8 mouse cellular contexts compared by ENCODE assay signal in the genomic region with DNA sequence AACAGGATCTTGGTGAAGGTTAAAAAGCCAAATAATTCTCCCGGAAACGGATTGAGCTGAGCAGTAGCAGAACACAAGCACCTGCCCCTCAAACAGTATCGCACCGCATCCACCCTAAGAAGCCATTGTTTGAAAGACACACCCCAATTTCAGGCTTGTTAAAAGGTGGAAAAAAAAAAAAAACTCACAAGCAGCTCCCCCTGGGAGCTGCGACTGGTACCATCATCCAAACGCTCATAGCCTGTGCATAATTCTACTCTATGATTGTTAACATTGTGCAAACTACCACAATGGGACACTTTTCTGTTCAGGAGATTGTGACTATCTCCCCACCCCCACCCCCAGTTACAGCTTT. TPM values are rescaled to one million over a fixed set of nuclear protein-coding genes. Genes with fewer than 3 reads are reported as not detected.
DNase-seq lines count a peak whose midpoint lies in the region; ATAC-seq and TF ChIP-seq lines count a peak whose summit lies in the region.

No protein-coding gene starts in this region.

- ATAC-seq in kidney, postnatal 0 days (replicated peaks; ENCODE audit: low FRiP score, low read depth): peak; percentile 12
- 0 out of 2 replicates have a peak, but pooled peaks have one; percentile 6 for ATAC-seq in embryonic facial prominence, embryonic 12.5 days (ENCODE audit: insufficient number of reproducible peaks, insufficient read depth, low FRiP score, low TSS enrichment)
- peak; percentile 42 for ATAC-seq in intestine, embryonic 15.5 days
- ATAC-seq in midbrain, postnatal 0 days (ENCODE audit: low FRiP score): peak; percentile 53

- no peak for DNase-seq in kidney, postnatal 0 days (ENCODE audit: low spot score)
- no peak for DNase-seq in kidney, postnatal 10 days
- DNase-seq in midbrain, postnatal 0 days (ENCODE audit: low spot score): peak; percentile 62
- DNase-seq in cerebellum, postnatal 14 days: no peak
- no peak for DNase-seq in frontal cortex, postnatal 10 days (ENCODE audit: low spot score in 2 of 2)
- no peak for DNase-seq in cerebellum, postnatal 4 days (ENCODE audit: low spot score in 2 of 2)

- no peak for TF ChIP-seq CTCF in kidney, postnatal 0 days (IDR thresholded peaks at IDR 0.05; ENCODE audit: low read depth)
- peak; percentile 24 for TF ChIP-seq CTCF in midbrain, postnatal 0 days (IDR thresholded peaks at IDR 0.05)

- peak overlapping the region; percentile 63 for H3K4me2 ChIP-seq in kidney, postnatal 0 days (ENCODE audit: low read length)
- H3K4me2 ChIP-seq in embryonic facial prominence, embryonic 12.5 days (replicated peaks): peak overlapping the region; percentile 84
- peak overlapping the region; percentile 85 for H3K4me2 ChIP-seq in intestine, embryonic 15.5 days (replicated peaks)
- peak overlapping the region; percentile 77 for H3K4me2 ChIP-seq in midbrain, postnatal 0 days (ENCODE audit: low read depth, low read length, poor library complexity, severe bottlenecking)

- peak overlapping the region; percentile 66 for H3K4me3 ChIP-seq in kidney, postnatal 0 days (replicated peaks; ENCODE audit: low read depth, low read length)
- peak overlapping the region; percentile 84 for H3K4me3 ChIP-seq in embryonic facial prominence, embryonic 12.5 days
- H3K4me3 ChIP-seq in intestine, embryonic 15.5 days (replicated peaks): peak overlapping the region; percentile 91
- peak overlapping the region; percentile 85 for H3K4me3 ChIP-seq in midbrain, postnatal 0 days (ENCODE audit: low read depth, low read length)

- WGBS in kidney, postnatal 0 days: under 1% methylated on average over 6 of the region's 6 CpGs
- 1% methylated on average over 6 of the region's 6 CpGs for WGBS in embryonic facial prominence, embryonic 12.5 days
- WGBS in intestine, embryonic 15.5 days: 2% methylated on average over 6 of the region's 6 CpGs
- WGBS in midbrain, postnatal 0 days: under 1% methylated on average over 6 of the region's 6 CpGs

- H3K36me3 ChIP-seq in kidney, postnatal 0 days (ENCODE audit: insufficient read depth, low read length): no peaks in the 10 kb centered on the region
- no peaks in the 10 kb centered on the region for H3K36me3 ChIP-seq in embryonic facial prominence, embryonic 12.5 days
- no peaks in the 10 kb centered on the region for H3K36me3 ChIP-seq in intestine, embryonic 15.5 days
- no peaks in the 10 kb centered on the region for H3K36me3 ChIP-seq in midbrain, postnatal 0 days (ENCODE audit: insufficient read depth, low read length)

- H3K9ac ChIP-seq in kidney, postnatal 0 days (ENCODE audit: low read depth, low read length): no peak overlapping the region
- no peak overlapping the region for H3K9ac ChIP-seq in embryonic facial prominence, embryonic 12.5 days
- H3K9ac ChIP-seq in intestine, embryonic 15.5 days: no peak overlapping the region
- H3K9ac ChIP-seq in midbrain, postnatal 0 days (replicated peaks; ENCODE audit: low read length, poor library complexity, severe bottlenecking): peak overlapping the region; percentile 91

- H3K27me3 ChIP-seq in kidney, postnatal 0 days (ENCODE audit: insufficient read depth, low read length): no peaks in the 10 kb centered on the region
- H3K27me3 ChIP-seq in embryonic facial prominence, embryonic 12.5 days: no peaks in the 10 kb centered on the region
- no peaks in the 10 kb centered on the region for H3K27me3 ChIP-seq in intestine, embryonic 15.5 days (replicated peaks)
- no peaks in the 10 kb centered on the region for H3K27me3 ChIP-seq in midbrain, postnatal 0 days (ENCODE audit: insufficient read depth, low read length)

- H3K9me3 ChIP-seq in kidney, postnatal 0 days (replicated peaks; ENCODE audit: low read length): no peaks in the 10 kb centered on the region
- no peaks in the 10 kb centered on the region for H3K9me3 ChIP-seq in embryonic facial prominence, embryonic 12.5 days
- no peaks in the 10 kb centered on the region for H3K9me3 ChIP-seq in intestine, embryonic 15.5 days
- H3K9me3 ChIP-seq in midbrain, postnatal 0 days (ENCODE audit: low read length): no peaks in the 10 kb centered on the region

- no peaks in the 10 kb centered on the region; the same call in 1 of the 2 replicates for H3K4me1 ChIP-seq in kidney, postnatal 0 days (replicated peaks; ENCODE audit: insufficient read depth, low read length)
- H3K4me1 ChIP-seq in embryonic facial prominence, embryonic 12.5 days: peaks cover 10% of the 10 kb centered on the region; the same call in 1 of the 2 replicates
- 0 out of 2 replicates have a peak, but pooled peaks cover 12% of the 10 kb centered on the region for H3K4me1 ChIP-seq in intestine, embryonic 15.5 days (replicated peaks)
- peaks cover 8% of the 10 kb centered on the region; the same call in 1 of the 2 replicates for H3K4me1 ChIP-seq in midbrain, postnatal 0 days (ENCODE audit: insufficient read depth, low read length)

- no peak overlapping the region for H3K27ac ChIP-seq in kidney, postnatal 0 days
- no peak overlapping the region for H3K27ac ChIP-seq in embryonic facial prominence, embryonic 12.5 days
- H3K27ac ChIP-seq in intestine, embryonic 15.5 days: no peak overlapping the region
- H3K27ac ChIP-seq in midbrain, postnatal 0 days (ENCODE audit: low read depth, low read length): peak overlapping the region; percentile 34

RNA-seq across cellular contexts. Expression of gene Mrpl44, which starts 13.9 kb away (rescaled TPM):
- polyA plus RNA-seq in kidney, postnatal 0 days (2015; fragmentation: Nextera tagmentation; extraction: Ambion mirVana): 63.7 and 63.8 TPM in 2 replicates
- polyA plus RNA-seq in embryonic facial prominence, embryonic 12.5 days (2016; fragmentation: Nextera tagmentation; extraction: Ambion mirVana): 45.2 and 48.5 TPM in 2 replicates
- polyA plus RNA-seq in intestine, embryonic 15.5 days (2015; fragmentation: Nextera tagmentation; extraction: Ambion mirVana): 52.6 and 54.7 TPM in 2 replicates
- total RNA-seq in midbrain, postnatal 0 days (2014; rRNA removed): 24.9 and 34.8 TPM in 2 replicates
- polyA plus RNA-seq in midbrain, postnatal 0 days (2015; fragmentation: Nextera tagmentation; extraction: Ambion mirVana): 36.0 and 36.4 TPM in 2 replicates

RNA-seq across cellular contexts. Expression of gene Wdfy1, which starts 14.0 kb away (rescaled TPM):
- 48.4 and 49.2 TPM in 2 replicates for polyA plus RNA-seq in kidney, postnatal 0 days (2015; fragmentation: Nextera tagmentation; extraction: Ambion mirVana)
- 44.8 and 45.4 TPM in 2 replicates for polyA plus RNA-seq in embryonic facial prominence, embryonic 12.5 days (2016; fragmentation: Nextera tagmentation; extraction: Ambion mirVana)
- polyA plus RNA-seq in intestine, embryonic 15.5 days (2015; fragmentation: Nextera tagmentation; extraction: Ambion mirVana): 31.3 and 33.1 TPM in 2 replicates
- 104 and 111 TPM in 2 replicates for total RNA-seq in midbrain, postnatal 0 days (2014; rRNA removed)
- 94.9 and 98.1 TPM in 2 replicates for polyA plus RNA-seq in midbrain, postnatal 0 days (2015; fragmentation: Nextera tagmentation; extraction: Ambion mirVana)
